Mouse (Mus musculus) neural tube, embryonic 15.5 days (tissue): ENCODE data around the gene Tut4. TPM values are rescaled to one million over a fixed set of nuclear protein-coding genes. Genes with fewer than 3 reads are reported as not detected.

Experiments
- ATAC-seq: fragments of 200-750 bp; cut with Nextera tagmentation; 2 replicates; pipeline ENCODE4 v1.8.0; 2017; ENCODE audit warnings: mild to moderate bottlenecking, moderate TSS enrichment, moderate library complexity; ENCODE audit not compliant: low FRiP score
- H3K27ac ChIP-seq: fragments of 300-500 bp; sonication (generic); replicated peaks from 2 replicates; pipeline ENCODE4 v1.5.1; 2015; ENCODE audit warnings: mild to moderate bottlenecking, inconsistent platforms
- H3K27me3 ChIP-seq: fragments of 300-500 bp; sonication (generic); replicated peaks from 2 replicates; pipeline ENCODE4 v1.6.1; 2015; ENCODE audit warnings: inconsistent platforms
- H3K36me3 ChIP-seq: fragments of 300-500 bp; sonication (generic); 2 replicates; pipeline ENCODE4 v1.6.1; 2015; ENCODE audit warnings: inconsistent platforms
- H3K4me1 ChIP-seq: fragments of 300-500 bp; sonication (generic); 2 replicates; pipeline ENCODE4 v1.6.1; 2015; ENCODE audit warnings: inconsistent platforms
- H3K4me2 ChIP-seq: fragments of 300-500 bp; sonication (generic); 2 replicates; pipeline ENCODE4 v1.6.1; 2015; ENCODE audit warnings: inconsistent platforms, mild to moderate bottlenecking, moderate library complexity
- H3K4me3 ChIP-seq: fragments of 300-500 bp; sonication (generic); replicated peaks from 2 replicates; pipeline ENCODE4 v1.5.1; 2015; ENCODE audit warnings: mild to moderate bottlenecking, inconsistent platforms
- H3K9ac ChIP-seq: fragments of 300-500 bp; sonication (generic); replicated peaks from 2 replicates; pipeline ENCODE4 v1.6.1; 2015; ENCODE audit warnings: mild to moderate bottlenecking, inconsistent platforms
- H3K9me3 ChIP-seq: fragments of 300-500 bp; sonication (generic); replicated peaks from 2 replicates; pipeline ENCODE4 v1.6.1; 2016; ENCODE audit warnings: inconsistent platforms
- whole genome bisulfite sequencing: fragments of 180-500 bp; shearing (Covaris S2); methylation state at CpG from one replicate; pipeline ENCODE4 v1.1.7; 2015; ENCODE audit warnings: mixed read lengths; 5-methylcytosine and 5-hydroxymethylcytosine counted together
- polyA plus RNA-seq: library from polyadenylated mRNA; unstranded; fragments of >200 nt; fragmentation: Nextera tagmentation; extraction: Ambion mirVana; gene quantifications from 2 replicates; pipeline ENCODE4 v1.2.1, GENCODE M21; 2015

The Tut4 gene
- polyA plus RNA-seq, 1 experiment from 2014 or later = 49.4 TPM

- 60% methylated on average over 6 of the region's 6 CpGs for WGBS
- no peak overlapping the region for H3K9ac ChIP-seq
- H3K4me2 ChIP-seq = no peak overlapping the region
- ATAC-seq = no peak
- H3K36me3 ChIP-seq = no peaks in the 10 kb centered on the region
- no peak overlapping the region for H3K4me3 ChIP-seq
- H3K27ac ChIP-seq = no peak overlapping the region
- H3K4me1 ChIP-seq = peaks cover 4% of the 10 kb centered on the region; the same call in 1 of the 2 replicates
- no peaks in the 10 kb centered on the region for H3K27me3 ChIP-seq
- no peaks in the 10 kb centered on the region for H3K9me3 ChIP-seq
These were observed 21.0 kb upstream of the Tut4 start for GRCm38 (mm10) chr4:108438082-108438840.

GRCm38 (mm10) chr4:108448091-108448490, 11.1 kb upstream of the Tut4 start:
- H3K4me2 ChIP-seq = no peak overlapping the region
- no peak for ATAC-seq
- no peaks in the 10 kb centered on the region for H3K4me1 ChIP-seq
- no peaks in the 10 kb centered on the region for H3K36me3 ChIP-seq
- no peaks in the 10 kb centered on the region for H3K9me3 ChIP-seq
- no peak overlapping the region for H3K9ac ChIP-seq
- no peaks in the 10 kb centered on the region for H3K27me3 ChIP-seq
- no peak overlapping the region for H3K4me3 ChIP-seq
- WGBS = 89% methylated on average over 7 of the region's 7 CpGs
- no peak overlapping the region for H3K27ac ChIP-seq

DNA sequence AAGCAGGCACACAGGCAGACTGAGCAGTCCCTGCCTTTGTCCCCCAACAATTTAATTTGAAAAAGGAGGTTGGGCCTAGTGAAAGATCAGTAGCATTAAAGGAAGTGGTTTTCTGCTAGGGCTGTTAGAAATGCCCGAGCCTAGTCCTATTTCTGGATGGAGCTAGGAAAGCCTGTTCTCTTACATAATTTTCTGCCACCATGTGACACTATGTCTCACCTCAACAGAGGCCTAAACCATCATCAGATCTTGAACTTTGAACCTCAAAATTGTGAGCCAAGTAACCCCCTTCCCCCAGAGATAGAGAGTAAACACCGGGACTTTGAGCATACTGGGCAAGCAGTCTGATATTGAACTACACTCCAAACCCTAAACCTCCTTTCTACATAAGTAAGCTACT, 3.2 kb upstream of the Tut4 start:
- Histone ChIP-seq H3K4me2 (no peak overlapping the region), H3K4me3 (no peak overlapping the region), H3K36me3 (no peaks in the 10 kb centered on the region), H3K27ac (no peak overlapping the region), H3K4me1 (peaks cover 9% of the 10 kb centered on the region), H3K27me3 (no peaks in the 10 kb centered on the region), H3K9me3 (no peaks in the 10 kb centered on the region), H3K9ac (no peak overlapping the region)
- WGBS = 88% methylated on average over 2 of the region's 2 CpGs
- ATAC-seq = no peak

DNA sequence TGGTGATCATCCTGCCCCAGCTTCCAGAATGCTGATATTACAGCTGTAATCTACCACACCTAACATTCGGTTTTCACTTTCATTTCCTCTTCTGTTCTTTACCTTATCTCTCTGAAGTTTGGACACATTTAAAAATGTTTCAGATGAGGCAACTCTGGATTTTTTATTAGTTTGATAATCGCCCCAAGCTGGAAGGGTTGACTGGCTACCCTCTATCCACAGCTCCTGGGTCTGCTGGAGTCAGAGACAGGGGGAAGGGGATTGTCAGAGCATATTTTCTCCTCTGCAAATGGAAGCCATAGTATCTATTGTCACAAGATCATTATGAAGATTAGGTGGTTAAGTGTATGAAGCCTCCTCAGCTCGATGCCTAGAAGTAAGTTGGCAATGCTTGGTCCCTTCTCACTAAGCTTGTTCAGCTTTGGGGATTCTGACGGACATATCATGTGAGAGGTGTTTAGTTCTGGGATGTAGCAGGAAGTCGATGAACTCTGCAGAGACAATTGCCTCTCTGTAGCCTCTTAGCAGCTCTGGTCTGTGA, 955 bp upstream of the Tut4 start:
- Histone ChIP-seq H3K9me3 (no peaks in the 10 kb centered on the region), H3K4me2 (peak overlapping the region; percentile 66)
- ATAC-seq = no peak

DNA sequence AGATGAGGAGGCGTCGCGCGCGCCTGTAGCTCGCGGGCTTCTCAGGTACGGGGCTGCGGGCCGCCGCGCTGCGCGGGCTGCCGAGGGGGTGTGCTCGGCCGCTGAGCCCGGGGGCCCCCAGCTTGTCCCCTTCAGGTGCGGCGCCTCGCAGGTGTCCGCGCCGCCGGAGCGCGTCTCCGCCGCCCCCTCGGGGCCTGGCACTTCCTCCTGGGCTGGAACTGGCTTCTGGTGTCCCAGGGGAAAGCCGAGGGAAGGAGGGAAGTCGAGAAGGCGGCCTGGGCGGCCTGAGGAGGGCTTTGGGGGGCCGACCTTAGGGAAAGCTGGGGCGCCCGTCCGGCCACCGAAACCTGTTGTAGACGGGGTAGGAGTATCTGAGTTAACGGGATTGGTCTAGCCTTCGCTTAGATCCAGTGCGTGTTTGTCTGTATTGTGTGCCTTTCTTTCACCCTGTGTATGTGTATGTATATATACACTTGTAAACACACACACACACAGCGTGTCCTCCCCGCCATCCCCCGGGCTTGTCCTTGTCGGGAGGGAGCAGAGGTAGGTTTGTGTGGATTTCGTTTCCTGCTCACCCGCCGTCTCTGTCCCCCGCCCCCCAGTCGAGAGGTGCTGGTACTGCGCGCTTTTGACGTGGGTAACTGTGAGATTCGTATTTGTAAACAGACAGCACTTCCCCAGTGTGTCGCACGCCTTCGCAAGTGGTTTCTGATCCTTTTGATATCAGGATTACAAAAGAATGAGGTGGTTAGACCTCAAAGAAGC, 1.1 kb downstream of the Tut4 start:
- Histone ChIP-seq H3K4me2 (peak overlapping the region; percentile 66), H3K4me1 (peaks cover 18% of the 10 kb centered on the region), H3K36me3 (no peaks in the 10 kb centered on the region), H3K9me3 (no peaks in the 10 kb centered on the region), H3K9ac (peak overlapping the region; percentile 96), H3K27me3 (no peaks in the 10 kb centered on the region), H3K27ac (peak overlapping the region; percentile 99), H3K4me3 (peak overlapping the region; percentile 70)
- ATAC-seq = peak; percentile 54
- WGBS = under 1% methylated on average over 58 of the region's 59 CpGs

More for the DNA sequence above, 955 bp upstream of the Tut4 start:
- Histone ChIP-seq H3K27me3 (no peaks in the 10 kb centered on the region), H3K4me3 (peak overlapping the region; percentile 70), H3K27ac (peak overlapping the region; percentile 99), H3K9ac (peak overlapping the region; percentile 96), H3K36me3 (no peaks in the 10 kb centered on the region), H3K4me1 (peaks cover 18% of the 10 kb centered on the region)
- 29% methylated on average over 5 of the region's 5 CpGs for WGBS

GRCm38 (mm10) chr4:108461262-108461903, 2.2 kb downstream of the Tut4 start:
- no peak overlapping the region; the same call in 1 of the 2 replicates for H3K9ac ChIP-seq
- no peaks in the 10 kb centered on the region for H3K36me3 ChIP-seq
- peak overlapping the region; percentile 66 for H3K4me2 ChIP-seq
- no peaks in the 10 kb centered on the region for H3K9me3 ChIP-seq
- peak overlapping the region; percentile 70 for H3K4me3 ChIP-seq
- no peaks in the 10 kb centered on the region for H3K27me3 ChIP-seq
- WGBS = 57% methylated on average over 5 of the region's 5 CpGs
- H3K4me1 ChIP-seq = peaks cover 18% of the 10 kb centered on the region
- no peak overlapping the region for H3K27ac ChIP-seq
- no peak for ATAC-seq

- 69% methylated on average over 2 of the region's 2 CpGs for WGBS
- Histone ChIP-seq H3K4me1 (no peaks in the 10 kb centered on the region), H3K4me3 (no peak overlapping the region), H3K9ac (no peak overlapping the region), H3K9me3 (no peaks in the 10 kb centered on the region), H3K4me2 (no peak overlapping the region), H3K27ac (no peak overlapping the region), H3K36me3 (no peaks in the 10 kb centered on the region), H3K27me3 (no peaks in the 10 kb centered on the region)
- ATAC-seq = no peak
These were observed 14.4 kb downstream of the Tut4 start for GRCm38 (mm10) chr4:108473586-108473985.

GRCm38 (mm10) chr4:108482776-108483175, 23.6 kb downstream of the Tut4 start:
- H3K27me3 ChIP-seq = no peaks in the 10 kb centered on the region
- H3K9ac ChIP-seq = no peak overlapping the region
- H3K9me3 ChIP-seq = no peaks in the 10 kb centered on the region

GRCm38 (mm10) chr4:108484230-108484629, 25.0 kb downstream of the Tut4 start:
- WGBS = 93% methylated on average over 4 of the region's 4 CpGs
- Histone ChIP-seq H3K27ac (no peak overlapping the region), H3K4me1 (no peaks in the 10 kb centered on the region), H3K4me2 (no peak overlapping the region), H3K27me3 (no peaks in the 10 kb centered on the region), H3K9ac (no peak overlapping the region), H3K9me3 (no peaks in the 10 kb centered on the region), H3K36me3 (peaks cover 22% of the 10 kb centered on the region), H3K4me3 (no peak overlapping the region)
- ATAC-seq = no peak

More at GRCm38 (mm10) chr4:108482776-108483175, 23.6 kb downstream of the Tut4 start:
- peaks cover 22% of the 10 kb centered on the region for H3K36me3 ChIP-seq
- H3K27ac ChIP-seq = no peak overlapping the region
- H3K4me1 ChIP-seq = no peaks in the 10 kb centered on the region
- no peak for ATAC-seq
- no peak overlapping the region for H3K4me3 ChIP-seq
- H3K4me2 ChIP-seq = no peak overlapping the region

DNA sequence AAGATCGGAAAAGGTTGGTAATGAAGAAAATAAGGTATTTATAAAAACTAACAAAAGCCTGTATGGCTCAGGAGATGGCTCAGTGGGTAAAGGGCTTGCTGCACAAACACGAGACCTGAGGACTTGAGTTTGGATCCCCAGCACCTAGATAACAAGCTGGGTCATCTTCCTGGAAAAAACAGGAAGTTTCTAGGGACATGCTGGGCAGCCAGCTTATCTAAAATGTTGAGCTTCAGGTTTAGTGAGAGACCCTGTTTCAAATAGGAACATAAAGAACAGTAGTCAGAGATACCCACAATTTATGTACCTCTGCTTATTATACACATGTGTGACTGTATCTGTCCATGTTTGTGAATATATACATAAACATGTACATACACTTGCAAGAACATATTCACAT, 43.8 kb downstream of the Tut4 start:
- H3K4me1 ChIP-seq = no peaks in the 10 kb centered on the region
- H3K4me2 ChIP-seq = no peak overlapping the region
- H3K36me3 ChIP-seq = peaks cover 31% of the 10 kb centered on the region
- WGBS = 98% methylated on average over 2 of the region's 2 CpGs
- no peak overlapping the region for H3K27ac ChIP-seq
- no peak for ATAC-seq
- no peaks in the 10 kb centered on the region for H3K27me3 ChIP-seq
- H3K4me3 ChIP-seq = no peak overlapping the region
- H3K9ac ChIP-seq = no peak overlapping the region
- no peaks in the 10 kb centered on the region for H3K9me3 ChIP-seq

- Histone ChIP-seq H3K36me3 (peaks cover 11% of the 10 kb centered on the region), H3K4me1 (no peaks in the 10 kb centered on the region), H3K27ac (no peak overlapping the region), H3K4me2 (no peak overlapping the region), H3K9me3 (no peaks in the 10 kb centered on the region), H3K27me3 (no peaks in the 10 kb centered on the region), H3K4me3 (no peak overlapping the region), H3K9ac (no peak overlapping the region)
- ATAC-seq = no peak
- 95% methylated on average over 2 of the region's 2 CpGs for WGBS
These were observed 80.5 kb downstream of the Tut4 start for GRCm38 (mm10) chr4:108539701-108540100.
